Mouse (Mus musculus) intestine, embryonic 16.5 days (tissue): Measurements from ENCODE around the gene Unc5b. TPM values are rescaled to one million over a fixed set of nuclear protein-coding genes. Genes with fewer than 3 reads are reported as not detected.

Experiments used
- ATAC-seq: fragments of 200-750 bp; cut with Nextera tagmentation; 2 replicates; pipeline ENCODE4 v1.8.0; 2017; ENCODE audit warnings: moderate TSS enrichment, moderate library complexity
- H3K27ac ChIP-seq: fragments of 300-500 bp; sonication (generic); 2 replicates; pipeline ENCODE4 v1.5.1; 2014; ENCODE audit warnings: mild to moderate bottlenecking, low read length
- H3K27me3 ChIP-seq: fragments of 300-500 bp; sonication (generic); replicated peaks from 2 replicates; pipeline ENCODE4 v1.6.1; 2014; ENCODE audit warnings: low read length, control low read depth, mixed read lengths; ENCODE audit not compliant: control insufficient read depth, insufficient read depth
- H3K36me3 ChIP-seq: fragments of 300-500 bp; sonication (generic); 2 replicates; pipeline ENCODE4 v1.6.1; 2014; ENCODE audit warnings: low read length, control low read depth; ENCODE audit not compliant: control insufficient read depth, insufficient read depth
- H3K4me1 ChIP-seq: fragments of 300-500 bp; sonication (generic); 2 replicates; pipeline ENCODE4 v1.6.1; 2014; ENCODE audit warnings: low read length, control low read depth, mixed read lengths; ENCODE audit not compliant: control insufficient read depth, insufficient read depth
- H3K4me2 ChIP-seq: fragments of 300-500 bp; sonication (generic); 2 replicates; pipeline ENCODE4 v1.6.1; 2014; ENCODE audit warnings: low read depth, low read length, control low read depth
- H3K4me3 ChIP-seq: fragments of 300-500 bp; sonication (generic); 2 replicates; pipeline ENCODE4 v1.5.1; 2014; ENCODE audit warnings: mild to moderate bottlenecking, low read length
- H3K9ac ChIP-seq: fragments of 300-500 bp; sonication (generic); 2 replicates; pipeline ENCODE4 v1.6.1; 2014; ENCODE audit warnings: low read depth, low read length
- H3K9me3 ChIP-seq: fragments of 300-500 bp; sonication (generic); 2 replicates; pipeline ENCODE4 v1.6.1; 2016; ENCODE audit warnings: low read length, control low read depth; ENCODE audit not compliant: control insufficient read depth
- WGBS: fragments of 180-500 bp; shearing (Covaris S2); extraction: QIAGEN DNeasy Blood & Tissue Kit; methylation state at CpG from one replicate; pipeline ENCODE4 v1.1.7; 2014; 5-methylcytosine and 5-hydroxymethylcytosine counted together
- polyA plus RNA-seq: library from polyadenylated mRNA; unstranded; fragments of >200 nt; fragmentation: Nextera tagmentation; extraction: Ambion mirVana; gene quantifications from 2 replicates; pipeline ENCODE4 v1.2.1, GENCODE M21; 2015

Gene Unc5b
- polyA plus RNA-seq, 1 experiment from 2014 or later = 4.6 TPM

- ATAC-seq = peak; percentile 22; the same call in 1 of the 2 replicates
- H3K4me2 ChIP-seq = no peak overlapping the region
- 45% methylated on average over 14 of the region's 14 CpGs for WGBS
- H3K4me1 ChIP-seq = peaks cover 71% of the 10 kb centered on the region
- no peak overlapping the region for H3K4me3 ChIP-seq
- H3K9ac ChIP-seq = no peak overlapping the region
- H3K27me3 ChIP-seq = no peaks in the 10 kb centered on the region
- no peaks in the 10 kb centered on the region for H3K9me3 ChIP-seq
- peak overlapping the region; percentile 45 for H3K27ac ChIP-seq
- no peaks in the 10 kb centered on the region for H3K36me3 ChIP-seq
Measured at GRCm38 (mm10) chr10:60816872-60817648, 14.3 kb downstream of the Unc5b start.

GRCm38 (mm10) chr10:60815855-60816254, 15.5 kb downstream of the Unc5b start:
- ATAC-seq = 0 out of 2 replicates have a peak, but pooled peaks have one; percentile 7
- H3K9ac ChIP-seq = 0 out of 2 replicates have a peak overlapping the region, but pooled peaks have one; percentile 42

GRCm38 (mm10) chr10:60815059-60815458, 16.3 kb downstream of the Unc5b start:
- Histone ChIP-seq H3K27me3 (no peaks in the 10 kb centered on the region), H3K4me3 (no peak overlapping the region), H3K27ac (peak overlapping the region; percentile 72), H3K9me3 (no peaks in the 10 kb centered on the region), H3K4me1 (peaks cover 73% of the 10 kb centered on the region), H3K36me3 (no peaks in the 10 kb centered on the region), H3K4me2 (no peak overlapping the region), H3K9ac (0 out of 2 replicates have a peak overlapping the region, but pooled peaks have one; percentile 45)
- WGBS = 33% methylated on average over 5 of the region's 6 CpGs
- ATAC-seq = no peak

More at GRCm38 (mm10) chr10:60815855-60816254, 15.5 kb downstream of the Unc5b start:
- H3K4me1 ChIP-seq = peaks cover 78% of the 10 kb centered on the region
- WGBS = 16% methylated on average over 1 of the region's 1 CpGs
- H3K4me2 ChIP-seq = no peak overlapping the region
- H3K4me3 ChIP-seq = no peak overlapping the region
- H3K27me3 ChIP-seq = no peaks in the 10 kb centered on the region
- peak overlapping the region; percentile 72 for H3K27ac ChIP-seq
- no peaks in the 10 kb centered on the region for H3K36me3 ChIP-seq
- H3K9me3 ChIP-seq = no peaks in the 10 kb centered on the region

- WGBS = 24% methylated on average over 10 of the region's 10 CpGs
- Histone ChIP-seq H3K36me3 (no peaks in the 10 kb centered on the region), H3K27ac (peak overlapping the region; percentile 72), H3K9ac (peak overlapping the region; percentile 45; the same call in 1 of the 2 replicates), H3K4me3 (no peak overlapping the region), H3K9me3 (no peaks in the 10 kb centered on the region), H3K4me2 (no peak overlapping the region), H3K27me3 (no peaks in the 10 kb centered on the region), H3K4me1 (peaks cover 68% of the 10 kb centered on the region)
- ATAC-seq = 0 out of 2 replicates have a peak, but pooled peaks have one; percentile 16
Measured at GRCm38 (mm10) chr10:60814444-60815057, 16.8 kb downstream of the Unc5b start.

GRCm38 (mm10) chr10:60813606-60814005, 17.8 kb downstream of the Unc5b start:
- ATAC-seq = 0 out of 2 replicates have a peak, but pooled peaks have one; percentile 8
- Histone ChIP-seq H3K4me1 (peaks cover 59% of the 10 kb centered on the region), H3K9ac (peak overlapping the region; percentile 45; the same call in 1 of the 2 replicates), H3K4me2 (no peak overlapping the region), H3K36me3 (no peaks in the 10 kb centered on the region), H3K27ac (peak overlapping the region; percentile 54), H3K27me3 (no peaks in the 10 kb centered on the region), H3K9me3 (no peaks in the 10 kb centered on the region), H3K4me3 (no peak overlapping the region)
- WGBS = 15% methylated on average over 8 of the region's 8 CpGs

GRCm38 (mm10) chr10:60811792-60812525, 19.4 kb downstream of the Unc5b start:
- Histone ChIP-seq H3K4me3 (no peak overlapping the region), H3K4me1 (peaks cover 62% of the 10 kb centered on the region), H3K36me3 (no peaks in the 10 kb centered on the region), H3K9ac (peak overlapping the region; percentile 23; the same call in 1 of the 2 replicates), H3K27me3 (no peaks in the 10 kb centered on the region), H3K4me2 (no peak overlapping the region), H3K9me3 (no peaks in the 10 kb centered on the region), H3K27ac (no peak overlapping the region)
- no peak for ATAC-seq
- 17% methylated on average over 15 of the region's 15 CpGs for WGBS

GRCm38 (mm10) chr10:60808447-60808846, 22.9 kb downstream of the Unc5b start:
- Histone ChIP-seq H3K4me1 (peaks cover 44% of the 10 kb centered on the region), H3K27ac (peak overlapping the region; percentile 76), H3K9ac (no peak overlapping the region), H3K4me2 (no peak overlapping the region), H3K4me3 (no peak overlapping the region), H3K27me3 (no peaks in the 10 kb centered on the region), H3K36me3 (no peaks in the 10 kb centered on the region), H3K9me3 (no peaks in the 10 kb centered on the region)
- 0 out of 2 replicates have a peak, but pooled peaks have one; percentile 7 for ATAC-seq
- 64% methylated on average over 6 of the region's 6 CpGs for WGBS

- 39% methylated on average over 22 of the region's 22 CpGs for WGBS
- Histone ChIP-seq H3K9ac (0 out of 2 replicates have a peak overlapping the region, but pooled peaks have one; percentile 0), H3K27ac (peak overlapping the region; percentile 77), H3K9me3 (no peaks in the 10 kb centered on the region), H3K4me3 (no peak overlapping the region), H3K27me3 (no peaks in the 10 kb centered on the region), H3K4me1 (peaks cover 41% of the 10 kb centered on the region), H3K36me3 (no peaks in the 10 kb centered on the region), H3K4me2 (no peak overlapping the region; the same call in 1 of the 2 replicates)
- ATAC-seq = peak; percentile 65
Measured at GRCm38 (mm10) chr10:60807531-60808185, 23.7 kb downstream of the Unc5b start.
